Mouse (Mus musculus): Measurements from ENCODE around the gene Atp5e. TPM values are rescaled to one million over a fixed set of nuclear protein-coding genes. Genes with fewer than 3 reads are reported as not detected.

Atp5e gene
- polyA plus RNA-seq, 1 experiment from 2014 or later, result 686 TPM

DNA sequence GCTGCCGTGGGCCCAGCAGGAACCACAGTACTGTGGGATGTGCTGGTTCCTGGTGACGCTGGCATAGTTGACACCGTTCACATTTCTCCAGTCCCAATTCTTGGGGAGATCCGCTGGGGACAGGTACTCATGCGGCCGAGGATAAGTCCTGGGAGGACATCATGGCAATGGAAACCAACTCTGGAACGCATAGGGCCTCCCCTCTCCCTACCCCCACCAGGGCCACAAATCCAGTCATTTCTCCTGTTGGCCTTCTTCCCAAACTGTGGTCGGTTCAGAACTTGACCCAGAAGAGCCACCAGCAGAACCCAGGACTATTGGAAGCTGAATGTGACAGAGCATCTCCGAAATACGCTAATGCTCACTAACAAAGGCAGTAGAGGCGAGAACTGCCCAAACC is 25.7 kb downstream of the Atp5e start:
- peak overlapping the region; percentile 67 for H3K9ac ChIP-seq (replicated peaks; ENCODE audit: low read length)
- no peaks in the 10 kb centered on the region for H3K27me3 ChIP-seq (ENCODE audit: control insufficient read depth, insufficient read depth, low read length)
- no peak for DNase-seq (ENCODE audit: low spot score)
- no peaks in the 10 kb centered on the region; the same call in 1 of the 2 replicates for H3K36me3 ChIP-seq (replicated peaks; ENCODE audit: control insufficient read depth, insufficient read depth, low read depth, low read length)
- no peaks in the 10 kb centered on the region for H3K9me3 ChIP-seq (replicated peaks; ENCODE audit: control insufficient read depth, low read length)
- H3K27ac ChIP-seq (replicated peaks; ENCODE audit: low read depth, low read length), result no peak overlapping the region
- H3K4me2 ChIP-seq (ENCODE audit: low read depth, low read length), result peak overlapping the region; percentile 80
- peak overlapping the region; percentile 51 for H3K4me3 ChIP-seq (ENCODE audit: low read depth, low read length)
- ATAC-seq (replicated peaks; ENCODE audit: insufficient number of reproducible peaks, low FRiP score, low TSS enrichment, low read depth), result no peak
- WGBS, result 64% methylated on average over 11 of the region's 11 CpGs
- H3K4me1 ChIP-seq (ENCODE audit: control insufficient read depth, insufficient read depth, low read length), result no peaks in the 10 kb centered on the region

DNA sequence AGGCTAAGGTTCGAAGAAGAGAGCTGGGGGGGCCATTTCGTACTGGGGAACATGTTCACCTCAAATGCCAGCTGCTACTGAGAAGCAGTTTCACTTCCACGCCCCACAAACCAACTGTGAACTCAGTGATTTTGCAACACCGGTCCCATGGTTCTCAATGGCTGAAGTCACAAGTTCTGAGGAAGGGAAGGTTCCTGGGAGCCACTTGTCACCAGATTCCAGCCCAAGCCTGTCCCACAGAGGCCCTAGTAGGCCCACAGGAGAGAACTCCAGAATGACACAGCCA is 26.3 kb downstream of the Atp5e start:
- Histone ChIP-seq H3K27me3 (ENCODE audit: control insufficient read depth, insufficient read depth, low read length) (no peaks in the 10 kb centered on the region), H3K9ac (replicated peaks; ENCODE audit: low read length) (no peak overlapping the region), H3K4me1 (ENCODE audit: control insufficient read depth, insufficient read depth, low read length) (no peaks in the 10 kb centered on the region), H3K27ac (replicated peaks; ENCODE audit: low read depth, low read length) (no peak overlapping the region), H3K9me3 (replicated peaks; ENCODE audit: control insufficient read depth, low read length) (no peaks in the 10 kb centered on the region), H3K4me2 (ENCODE audit: low read depth, low read length) (no peak overlapping the region), H3K36me3 (replicated peaks; ENCODE audit: control insufficient read depth, insufficient read depth, low read depth, low read length) (no peaks in the 10 kb centered on the region; the same call in none of the 2 replicates), H3K4me3 (ENCODE audit: low read depth, low read length) (no peak overlapping the region)
- ATAC-seq (replicated peaks; ENCODE audit: insufficient number of reproducible peaks, low FRiP score, low TSS enrichment, low read depth) (no peak), DNase-seq (ENCODE audit: low spot score) (no peak)
- WGBS, result 95% methylated on average over 4 of the region's 4 CpGs

- H3K27me3 ChIP-seq (ENCODE audit: control insufficient read depth, insufficient read depth, low read length), result no peaks in the 10 kb centered on the region
- WGBS, result 91% methylated on average over 7 of the region's 7 CpGs
Measured at GRCm38 (mm10) chr2:174436916-174437696, 26.8 kb downstream of the Atp5e start.

GRCm38 (mm10) chr2:174436076-174436701 is 27.7 kb downstream of the Atp5e start:
- H3K27me3 ChIP-seq (ENCODE audit: control insufficient read depth, insufficient read depth, low read length), result no peaks in the 10 kb centered on the region
- H3K4me2 ChIP-seq (ENCODE audit: low read depth, low read length), result no peak overlapping the region
- ATAC-seq (replicated peaks; ENCODE audit: insufficient number of reproducible peaks, low FRiP score, low TSS enrichment, low read depth) (no peak), DNase-seq (ENCODE audit: low spot score) (no peak)
- H3K27ac ChIP-seq (replicated peaks; ENCODE audit: low read depth, low read length), result no peak overlapping the region
- no peak overlapping the region for H3K9ac ChIP-seq (replicated peaks; ENCODE audit: low read length)
- no peak overlapping the region for H3K4me3 ChIP-seq (ENCODE audit: low read depth, low read length)
- 93% methylated on average over 26 of the region's 26 CpGs for WGBS
- H3K4me1 ChIP-seq (ENCODE audit: control insufficient read depth, insufficient read depth, low read length), result no peaks in the 10 kb centered on the region
- H3K9me3 ChIP-seq (replicated peaks; ENCODE audit: control insufficient read depth, low read length), result no peaks in the 10 kb centered on the region
- no peaks in the 10 kb centered on the region; the same call in none of the 2 replicates for H3K36me3 ChIP-seq (replicated peaks; ENCODE audit: control insufficient read depth, insufficient read depth, low read depth, low read length)

More at GRCm38 (mm10) chr2:174436916-174437696, 26.8 kb downstream of the Atp5e start:
- no peak overlapping the region for H3K9ac ChIP-seq (replicated peaks; ENCODE audit: low read length)
- H3K9me3 ChIP-seq (replicated peaks; ENCODE audit: control insufficient read depth, low read length), result no peaks in the 10 kb centered on the region
- H3K36me3 ChIP-seq (replicated peaks; ENCODE audit: control insufficient read depth, insufficient read depth, low read depth, low read length), result no peaks in the 10 kb centered on the region; the same call in none of the 2 replicates
- DNase-seq (ENCODE audit: low spot score) (no peak), ATAC-seq (replicated peaks; ENCODE audit: insufficient number of reproducible peaks, low FRiP score, low TSS enrichment, low read depth) (no peak)
- H3K4me2 ChIP-seq (ENCODE audit: low read depth, low read length), result no peak overlapping the region
- no peaks in the 10 kb centered on the region for H3K4me1 ChIP-seq (ENCODE audit: control insufficient read depth, insufficient read depth, low read length)
- H3K4me3 ChIP-seq (ENCODE audit: low read depth, low read length), result no peak overlapping the region
- H3K27ac ChIP-seq (replicated peaks; ENCODE audit: low read depth, low read length), result no peak overlapping the region

GRCm38 (mm10) chr2:174434943-174435342 is 29.0 kb downstream of the Atp5e start:
- Histone ChIP-seq H3K27ac (replicated peaks; ENCODE audit: low read depth, low read length) (no peak overlapping the region), H3K9ac (replicated peaks; ENCODE audit: low read length) (no peak overlapping the region), H3K4me2 (ENCODE audit: low read depth, low read length) (no peak overlapping the region), H3K27me3 (ENCODE audit: control insufficient read depth, insufficient read depth, low read length) (no peaks in the 10 kb centered on the region), H3K9me3 (replicated peaks; ENCODE audit: control insufficient read depth, low read length) (no peaks in the 10 kb centered on the region), H3K4me3 (ENCODE audit: low read depth, low read length) (no peak overlapping the region), H3K36me3 (replicated peaks; ENCODE audit: control insufficient read depth, insufficient read depth, low read depth, low read length) (no peaks in the 10 kb centered on the region; the same call in none of the 2 replicates), H3K4me1 (ENCODE audit: control insufficient read depth, insufficient read depth, low read length) (no peaks in the 10 kb centered on the region)
- ATAC-seq (replicated peaks; ENCODE audit: insufficient number of reproducible peaks, low FRiP score, low TSS enrichment, low read depth) (no peak), DNase-seq (ENCODE audit: low spot score) (no peak)
- 95% methylated on average over 9 of the region's 9 CpGs for WGBS

- Histone ChIP-seq H3K4me2 (ENCODE audit: low read depth, low read length) (no peak overlapping the region), H3K36me3 (replicated peaks; ENCODE audit: control insufficient read depth, insufficient read depth, low read depth, low read length) (peaks cover 3% of the 10 kb centered on the region), H3K4me3 (ENCODE audit: low read depth, low read length) (no peak overlapping the region), H3K4me1 (ENCODE audit: control insufficient read depth, insufficient read depth, low read length) (no peaks in the 10 kb centered on the region), H3K27me3 (ENCODE audit: control insufficient read depth, insufficient read depth, low read length) (no peaks in the 10 kb centered on the region), H3K27ac (replicated peaks; ENCODE audit: low read depth, low read length) (no peak overlapping the region), H3K9ac (replicated peaks; ENCODE audit: low read length) (no peak overlapping the region), H3K9me3 (replicated peaks; ENCODE audit: control insufficient read depth, low read length) (no peaks in the 10 kb centered on the region)
- peak; percentile 31 for DNase-seq (ENCODE audit: low spot score)
- WGBS, result 77% methylated on average over 10 of the region's 10 CpGs
- ATAC-seq (replicated peaks; ENCODE audit: insufficient number of reproducible peaks, low FRiP score, low TSS enrichment, low read depth), result no peak; the same call in 1 of the 2 replicates
Measured at GRCm38 (mm10) chr2:174428996-174429591, 34.8 kb downstream of the Atp5e start.

DNA sequence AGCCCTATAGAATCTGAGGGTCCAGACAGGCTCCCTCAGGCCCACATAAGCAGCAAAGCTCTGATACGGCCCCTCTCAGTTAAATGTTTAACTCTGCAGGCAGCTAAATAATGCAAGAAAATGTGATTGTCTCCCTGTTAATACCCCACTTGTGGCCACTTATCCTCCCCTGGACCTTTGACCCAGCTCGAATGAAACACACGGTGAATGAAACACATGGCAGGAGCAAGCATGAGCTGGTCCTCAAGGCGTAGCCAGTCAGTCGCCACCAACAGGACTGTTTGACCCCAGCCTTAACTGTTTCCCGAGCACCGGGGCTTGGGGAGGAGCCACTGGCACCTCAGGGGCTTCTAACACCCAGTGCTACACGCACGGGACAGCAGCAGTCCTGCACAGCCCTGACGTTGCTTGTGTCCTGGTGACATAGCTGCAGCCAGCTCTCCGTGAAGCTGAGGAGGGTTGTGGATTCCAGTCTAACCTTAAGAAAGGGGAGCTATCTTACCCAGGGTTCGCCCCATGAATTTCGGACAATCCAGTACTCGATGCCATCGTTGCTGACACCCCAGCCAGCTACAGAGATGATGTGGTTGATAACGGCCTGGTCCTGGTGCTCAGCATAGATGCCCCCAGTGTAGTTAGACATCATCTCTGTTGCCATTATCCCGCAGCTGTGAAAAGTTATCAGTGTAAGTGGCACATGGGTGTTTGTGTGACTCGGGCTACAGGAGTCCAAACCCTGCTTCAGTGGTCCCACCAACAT is 35.6 kb downstream of the Atp5e start:
- WGBS, result 78% methylated on average over 18 of the region's 18 CpGs
- no peaks in the 10 kb centered on the region for H3K27me3 ChIP-seq (ENCODE audit: control insufficient read depth, insufficient read depth, low read length)

More for the DNA sequence above, 35.6 kb downstream of the Atp5e start:
- H3K9me3 ChIP-seq (replicated peaks; ENCODE audit: control insufficient read depth, low read length), result no peaks in the 10 kb centered on the region
- peaks cover 3% of the 10 kb centered on the region for H3K36me3 ChIP-seq (replicated peaks; ENCODE audit: control insufficient read depth, insufficient read depth, low read depth, low read length)
- no peak overlapping the region for H3K9ac ChIP-seq (replicated peaks; ENCODE audit: low read length)
- ATAC-seq (replicated peaks; ENCODE audit: insufficient number of reproducible peaks, low FRiP score, low TSS enrichment, low read depth) (peak; percentile 24; the same call in 1 of the 2 replicates), DNase-seq (ENCODE audit: low spot score) (no peak)
- H3K27ac ChIP-seq (replicated peaks; ENCODE audit: low read depth, low read length), result no peak overlapping the region
- H3K4me1 ChIP-seq (ENCODE audit: control insufficient read depth, insufficient read depth, low read length), result no peaks in the 10 kb centered on the region
- no peak overlapping the region for H3K4me3 ChIP-seq (ENCODE audit: low read depth, low read length)
- H3K4me2 ChIP-seq (ENCODE audit: low read depth, low read length), result no peak overlapping the region

Measured in embryonic facial prominence, embryonic 11.5 days (tissue).